Mouse (Mus musculus) left cerebral cortex, postnatal 25 days (tissue): ENCODE measurements around the gene Ugt2b37. TPM values are rescaled to one million over a fixed set of nuclear protein-coding genes. Genes with fewer than 3 reads are reported as not detected.
"Not testable (repeated sequence)": the region's sequence is repeated elsewhere in the genome, so short reads cannot be mapped to it uniquely, and the experiment has no call there.

Experiments
- DNase-seq, 2 experiments: peaks; one replicate each; pipeline ENCODE4 v3.0.0; 2022; ENCODE audit warnings: low spot score in 2 of 2, mixed read lengths in 1 of 2
- intact Hi-C: fragments of 180-260 bp; cut with DNase I; formaldehyde crosslinking; loops from one replicate; pipeline ENCODE4 v1.15.1; 2025
- total RNA-seq, 2 experiments: library from RNA; stranded (reverse); gene quantifications; 2 replicates each; pipeline ENCODE4 v1.2.3; 2021

The Ugt2b37 gene
- not detected for total RNA-seq

DNA sequence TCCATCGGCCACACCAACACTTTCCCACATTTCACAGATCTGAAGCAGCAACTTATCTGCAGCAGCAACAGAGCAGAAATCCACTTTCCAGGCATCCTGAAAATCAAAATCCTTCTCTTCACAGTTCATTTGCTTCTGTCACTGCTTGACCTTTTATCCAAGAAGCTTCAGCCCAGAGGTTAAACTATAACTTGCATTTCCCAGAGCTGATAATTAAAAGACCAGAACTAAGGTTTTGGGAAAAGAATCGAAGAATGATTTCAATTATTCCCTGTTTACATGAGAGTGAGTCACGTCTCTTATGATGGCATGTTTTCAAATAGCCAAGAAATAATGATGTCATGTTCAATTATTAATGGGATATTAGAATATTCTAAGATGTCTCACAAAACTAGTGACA lies at the start of gene Ugt2b37:
Gene Ugt2b37 (minus strand): TSS at position 129 of the 400 bp plus-strand sequence.
- intact Hi-C loops, DNase-seq: not testable (repeated sequence)

DNA sequence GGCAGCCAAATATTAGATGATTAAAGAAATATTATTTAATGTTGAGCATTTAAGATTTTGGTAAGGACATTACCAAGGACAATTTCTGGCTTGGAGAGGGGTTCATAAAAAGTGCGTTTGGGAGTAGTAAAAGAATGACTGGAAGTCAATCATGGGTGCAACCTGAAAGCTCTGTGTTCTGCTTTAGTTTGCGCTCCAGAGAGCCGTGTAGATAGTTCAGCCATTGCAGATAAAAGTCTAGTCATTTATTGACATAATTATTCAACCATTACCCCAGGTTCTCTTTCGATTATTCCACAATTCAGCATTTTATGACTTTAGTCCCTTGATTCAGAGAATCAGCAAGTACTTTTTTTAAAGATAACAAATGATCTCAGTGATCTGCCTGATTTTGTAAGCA lies 31.6 kb upstream of the Ugt2b37 start:
- DNase-seq, intact Hi-C loops: not testable (repeated sequence)

DNA sequence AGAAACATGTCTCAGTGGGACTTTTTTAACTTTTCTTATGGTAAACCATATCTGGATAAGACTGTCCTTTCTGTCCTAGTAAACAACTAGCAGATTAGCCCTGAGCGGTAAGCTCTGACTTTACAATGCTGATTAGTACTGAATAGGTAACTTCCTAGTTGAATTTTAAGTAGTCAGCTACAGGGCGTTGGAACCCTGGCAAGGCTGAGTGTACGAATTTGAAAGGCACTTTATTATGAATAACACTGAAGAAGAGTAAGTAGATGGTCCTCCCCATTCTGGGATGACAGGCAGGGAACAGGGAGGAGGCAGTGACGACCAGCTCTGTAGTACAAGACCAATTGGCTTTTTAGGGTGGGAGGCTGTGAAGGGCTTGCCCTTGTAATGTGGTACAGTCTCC lies 21.4 kb upstream of the Ugt2b37 start:
- DNase-seq, intact Hi-C loops: not testable (repeated sequence)

DNA sequence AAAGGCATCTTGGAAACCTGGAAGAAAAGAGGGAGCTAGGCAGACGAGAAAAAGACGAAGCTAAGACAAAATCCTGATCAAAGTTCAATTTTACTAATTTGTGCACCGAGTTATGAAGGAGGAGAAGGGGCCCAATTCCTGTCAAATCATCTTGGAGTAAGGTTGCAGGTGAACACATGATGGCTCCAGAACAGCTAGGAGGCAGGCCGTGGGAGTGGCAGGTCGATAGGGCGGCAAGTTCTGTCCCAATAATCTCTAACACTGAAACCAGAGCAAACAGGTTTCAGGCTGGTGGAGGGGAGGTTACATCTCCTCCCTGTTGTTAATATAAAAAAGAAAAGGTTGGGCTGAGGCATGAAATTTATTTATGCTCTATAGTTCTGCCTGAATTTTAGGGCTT lies 21.0 kb upstream of the Ugt2b37 start:
- intact Hi-C loops, result no loop called here
- DNase-seq, result no peak

DNA sequence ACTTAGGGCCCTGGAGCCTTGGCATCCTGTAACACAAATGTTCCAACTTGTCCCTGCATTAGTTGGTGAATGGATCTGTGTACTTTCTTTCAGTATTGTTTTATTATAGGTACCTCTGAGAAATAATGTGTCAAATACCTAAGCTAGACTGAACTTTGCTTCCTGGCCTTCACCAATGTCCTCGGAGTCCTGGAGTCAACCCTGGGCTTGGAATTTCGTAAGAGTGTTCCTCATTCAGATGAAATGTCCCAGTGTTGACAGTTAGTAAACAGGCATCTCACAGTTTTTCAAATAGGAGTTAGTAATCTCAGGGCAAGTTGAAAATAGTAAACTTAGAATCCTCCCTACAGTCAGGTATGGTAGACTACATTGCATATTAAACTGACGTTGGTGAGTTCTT lies 1.2 kb upstream of the Ugt2b37 start:
- no peak for DNase-seq

DNA sequence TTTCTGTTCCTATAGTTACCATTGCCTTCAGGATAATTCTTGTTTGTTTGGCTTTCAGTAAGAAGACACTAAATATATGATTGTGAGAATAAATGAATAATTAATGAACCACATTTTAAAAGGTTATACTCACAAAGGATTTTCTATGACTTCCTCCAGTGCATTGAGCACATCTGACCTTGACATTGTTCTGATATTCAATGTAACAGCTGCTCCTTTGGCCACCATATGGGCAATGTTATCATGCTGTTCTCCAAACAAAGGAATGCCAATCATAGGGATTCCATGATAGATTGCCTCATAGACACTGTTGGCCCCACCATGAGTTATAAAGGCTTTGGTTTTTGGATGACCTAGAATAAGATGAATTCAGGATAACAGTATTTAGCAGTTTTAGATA lies 12.5 kb downstream of the Ugt2b37 start:
- intact Hi-C loops, DNase-seq: not testable (repeated sequence)

More for the DNA sequence above, 1.2 kb upstream of the Ugt2b37 start:
- intact Hi-C loops, result no loop called here

DNA sequence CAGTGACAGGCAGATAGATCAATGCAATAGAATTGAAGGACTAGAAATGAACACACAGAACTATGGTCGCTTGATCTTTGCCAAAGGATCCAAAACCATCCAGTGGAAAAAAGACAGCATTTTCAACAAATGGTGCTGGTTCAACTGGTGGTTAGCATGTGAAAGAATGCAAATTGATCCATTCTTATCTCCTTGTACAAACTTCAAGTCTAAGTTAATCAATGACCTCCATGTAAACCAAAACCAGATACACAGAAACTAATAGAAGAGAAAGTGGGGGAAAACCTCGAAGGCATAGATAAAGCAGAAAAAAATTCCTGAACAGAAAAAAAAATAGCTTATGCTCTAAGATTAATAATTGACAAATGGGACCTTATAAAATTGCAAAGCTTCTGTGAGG lies 58.2 kb downstream of the Ugt2b37 start:
- intact Hi-C loops, DNase-seq: not testable (repeated sequence)

Other genes starting within 250 kb of the Ugt2b37 start
- gene Ugt2b36, start 162.2 kb downstream of the Ugt2b37 start, total RNA-seq, result not detected
- not detected for gene Ugt2b5, start 114.5 kb downstream of the Ugt2b37 start, total RNA-seq
- gene Ugt2a3, start 82.4 kb upstream of the Ugt2b37 start, total RNA-seq, result not detected
- gene Ugt2b38, start 169.4 kb upstream of the Ugt2b37 start, total RNA-seq, result not detected
- not detected for gene Ugt2a2, start 227.5 kb upstream of the Ugt2b37 start, total RNA-seq
- not detected for gene Gm43638, start 232.0 kb upstream of the Ugt2b37 start, total RNA-seq
- gene Ugt2a1, start 236.1 kb upstream of the Ugt2b37 start, total RNA-seq, result not detected